Mouse (Mus musculus) spleen, adult 12 weeks (tissue): ENCODE data around the gene Defa31.
"Not testable (repeated sequence)": the region's sequence is repeated elsewhere in the genome, so short reads cannot be mapped to it uniquely, and the experiment has no call there.

Experiments
- DNase-seq: peaks from one replicate; pipeline ENCODE4 v3.0.0; 2022; ENCODE audit warnings: low spot score

Defa31 gene

GRCm38 (mm10) chr8:21191314-21191713, at the start of gene Defa31:
TSS of gene Defa31 (plus strand) at chr8:21191614.
- DNase-seq: not testable (repeated sequence)

DNA sequence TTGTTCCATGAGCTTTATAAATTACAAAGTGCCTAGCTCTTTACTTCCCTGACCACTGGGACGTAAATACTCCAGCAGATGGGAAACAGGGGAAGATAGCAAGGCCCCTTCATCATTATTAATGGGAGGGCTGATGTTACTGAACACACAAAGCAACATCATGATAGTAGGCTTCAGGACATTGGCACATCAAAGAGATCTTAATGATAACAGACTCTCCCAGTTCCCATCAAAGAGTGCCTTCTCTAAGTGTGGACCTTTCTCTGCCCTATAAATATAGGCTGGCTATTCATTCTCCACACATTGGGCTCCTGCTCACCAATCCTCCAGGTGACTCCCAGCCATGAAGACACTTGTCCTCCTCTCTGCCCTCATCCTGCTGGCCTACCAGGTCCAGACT, 29.4 kb upstream of the Defa31 start, which contains the start of gene Defa22:
Gene Defa22 (plus strand): TSS at position 301 of the 400 bp plus-strand sequence.
- not testable (repeated sequence) for DNase-seq

DNA sequence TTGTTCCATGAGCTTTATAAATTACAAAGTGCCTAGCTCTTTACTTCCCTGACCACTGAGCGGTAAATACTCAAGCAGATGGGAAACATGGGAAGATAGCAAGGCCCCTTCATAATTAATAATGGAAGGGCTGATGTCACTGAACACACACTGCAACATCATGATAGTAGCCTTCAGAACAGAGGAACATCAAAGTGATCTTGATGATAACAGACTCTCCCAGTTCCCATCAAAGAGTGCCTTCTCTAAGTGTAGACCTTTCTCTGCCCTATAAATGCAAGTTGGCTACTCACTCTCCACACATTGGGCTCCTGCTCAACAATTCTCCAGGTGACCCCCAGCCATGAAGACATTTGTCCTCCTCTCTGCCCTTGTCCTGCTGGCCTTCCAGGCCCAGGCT, 9.8 kb downstream of the Defa31 start, which contains the start of gene Gm15293:
Gene Gm15293 (plus strand): TSS at position 301 of the 400 bp plus-strand sequence.
- not testable (repeated sequence) for DNase-seq
